Mouse (Mus musculus) embryonic fibroblast, embryonic 13.5 days (primary cell): ENCODE measurements at regions not wholly inside any gene's neighbourhood (a gene's known extent, or its start where the extent isn't known, plus 50 kb on each side); places are given as distances from the start of the nearest gene placed in this dataset.

ENCODE experiments used
- CTCF ChIP-seq: IDR thresholded peaks from 2 replicates; pipeline ENCODE4 v1.5.1; 2011; ENCODE audit warnings: mild to moderate bottlenecking, control low read depth, low read length, moderate library complexity, borderline replicate concordance; ENCODE audit not compliant: insufficient read depth
- POLR2A ChIP-seq: IDR thresholded peaks from 2 replicates; pipeline ENCODE4 v1.6.1; 2011; ENCODE audit warnings: low read depth, mild to moderate bottlenecking, control low read depth, low read length, moderate library complexity

DNA sequence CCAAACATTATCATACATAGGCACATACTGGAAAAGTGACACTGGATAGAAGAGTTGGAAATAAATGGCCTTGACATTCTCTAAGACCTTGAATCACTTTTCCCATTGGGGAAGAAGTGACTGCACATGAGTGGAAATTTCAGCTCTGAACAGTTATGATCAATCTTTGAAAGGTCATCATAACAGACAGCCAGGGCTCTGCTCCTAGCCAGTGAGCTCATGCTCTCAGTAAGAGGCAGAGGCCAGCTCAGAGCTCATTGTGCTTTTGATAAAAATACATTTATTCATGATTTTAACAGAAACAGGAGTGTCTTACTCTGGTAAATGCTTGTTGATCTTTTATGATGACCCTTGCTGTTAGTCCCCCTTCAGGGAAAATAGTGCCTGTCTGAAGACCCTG lies 328.9 kb downstream of the Gria2 start:
- TF ChIP-seq CTCF: no peak
- no peak for TF ChIP-seq POLR2A
